Mouse (Mus musculus) CH12.LX (cell line): Measurements from ENCODE around the gene Atp4b.

Experiments
- POLR2A ChIP-seq: IDR thresholded peaks from 2 replicates; pipeline ENCODE4 v1.6.1; 2011; ENCODE audit warnings: low read depth, mild to moderate bottlenecking, improper control_type of control experiment, low read length
- UBTF ChIP-seq: IDR thresholded peaks from 2 replicates; pipeline ENCODE4 v1.6.1; 2012; ENCODE audit warnings: low read depth, mild to moderate bottlenecking, inconsistent platforms, low read length, improper control_type of control experiment, moderate library complexity
- ZMIZ1 ChIP-seq: IDR thresholded peaks from 2 replicates; pipeline ENCODE4 v1.6.1; 2012; ENCODE audit warnings: low read depth, mild to moderate bottlenecking, inconsistent platforms, low read length, improper control_type of control experiment

GRCm38 (mm10) chr8:13413823-13414390 is 17.3 kb upstream of the Atp4b start:
- TF ChIP-seq POLR2A (no peak), ZMIZ1 (no peak), UBTF (no peak)
